Mouse (Mus musculus): ENCODE results near the gene Prr15l.

The Prr15l gene

GRCm38 (mm10) chr11:96919003-96919402, 8.9 kb upstream of the Prr15l start:
- CTCF ChIA-PET: interaction anchor here (0.5 to 0.6 kb wide), 2 partner anchors 84 to 122 kb away, joined by 3 read pairs; partner anchors contain the start of gene Lrrc46

DNA sequence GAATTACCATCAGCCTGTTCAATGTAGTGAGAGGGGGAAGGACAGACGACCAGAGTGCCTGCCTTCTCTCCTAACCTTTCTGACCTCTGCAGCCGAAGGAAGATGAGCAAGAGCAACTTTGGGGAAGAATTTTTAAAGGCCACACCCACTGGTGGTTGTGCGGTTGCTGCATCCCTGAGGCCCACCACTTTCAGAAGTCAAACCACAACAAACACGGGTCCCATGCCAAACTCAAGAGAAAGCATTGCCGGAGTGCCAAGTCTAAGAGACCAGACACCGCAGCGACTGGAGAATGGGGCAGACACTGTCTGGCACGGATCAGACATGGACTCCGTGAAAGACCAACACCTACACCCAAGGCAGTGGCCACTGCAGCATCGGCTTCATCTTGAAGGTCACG, 3.0 kb upstream of the Prr15l start:
- CTCF ChIA-PET: interaction anchor here (1.0 kb wide), 1 partner anchor 74 kb away, joined by 3 read pairs; no protein-coding TSS in a partner anchor

DNA sequence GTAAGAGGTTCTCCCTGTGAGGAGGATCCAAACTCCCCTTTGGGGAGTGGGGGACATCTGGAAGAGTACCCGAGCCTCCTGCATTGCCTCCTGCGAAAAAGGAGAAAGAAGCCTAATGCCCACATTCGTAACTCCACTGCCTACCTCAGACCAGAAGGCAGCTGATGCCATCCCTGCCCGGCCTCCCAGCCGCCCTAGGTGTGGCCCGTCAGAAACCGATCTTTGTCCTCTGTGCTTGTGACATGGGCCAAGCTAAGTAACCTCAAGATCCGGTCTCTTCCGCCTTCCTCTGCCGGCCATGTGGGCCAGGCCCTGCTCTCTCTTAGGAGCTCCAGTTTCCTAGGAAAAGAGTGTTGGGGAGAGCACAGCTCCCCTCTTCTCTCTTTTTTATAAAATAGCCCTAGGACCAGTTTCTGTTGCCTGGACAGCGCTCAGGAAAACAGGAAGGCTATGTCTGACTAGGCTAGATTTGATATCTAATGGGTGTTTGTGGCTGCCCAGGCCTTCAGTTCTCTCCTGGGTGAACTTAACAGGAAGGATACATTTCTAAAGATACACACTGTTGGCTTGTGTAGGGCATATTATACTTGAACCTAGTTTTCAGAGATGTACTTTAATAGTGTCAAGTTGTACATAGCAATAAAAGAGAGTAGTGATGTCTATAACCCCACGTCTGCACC, 2.3 kb upstream of the Prr15l start:
- CTCF ChIA-PET: interaction anchor here (1.0 kb wide), 1 partner anchor 75 kb away, joined by 3 read pairs; no protein-coding TSS in a partner anchor

DNA sequence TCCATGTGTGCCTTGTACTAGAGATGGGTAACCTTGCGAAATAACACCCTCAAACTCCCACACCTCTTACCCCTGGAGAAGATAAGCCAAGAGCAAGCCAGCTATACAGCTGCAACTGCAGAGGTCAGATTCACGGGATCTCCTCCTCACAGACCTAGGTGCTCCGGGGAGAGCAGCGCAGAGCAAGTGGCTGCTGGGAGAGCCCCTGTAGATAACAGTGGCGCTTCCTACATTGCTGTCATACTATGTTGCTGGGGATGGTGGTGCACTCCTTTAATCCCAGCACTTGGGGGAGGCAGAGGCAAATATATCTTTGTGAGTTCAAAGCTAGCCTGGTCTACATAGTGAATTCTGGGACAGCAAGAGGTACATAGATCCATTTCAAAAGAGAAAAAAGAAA, 1.3 kb upstream of the Prr15l start:
- CTCF ChIA-PET: no interaction called here

- CTCF ChIA-PET: no interaction called here
These were observed 787 bp downstream of the Prr15l start for GRCm38 (mm10) chr11:96928691-96929090.

- CTCF ChIA-PET: interaction anchor here (0.6 kb wide), 1 partner anchor 641 kb away, joined by 7 read pairs; no protein-coding TSS in a partner anchor
These were observed 1.3 kb downstream of the Prr15l start for GRCm38 (mm10) chr11:96929096-96929765.

- CTCF ChIA-PET: interaction anchor here (0.6 kb wide), 1 partner anchor 641 kb away, joined by 7 read pairs; no protein-coding TSS in a partner anchor
These were observed 1.9 kb downstream of the Prr15l start for GRCm38 (mm10) chr11:96929766-96930331.

DNA sequence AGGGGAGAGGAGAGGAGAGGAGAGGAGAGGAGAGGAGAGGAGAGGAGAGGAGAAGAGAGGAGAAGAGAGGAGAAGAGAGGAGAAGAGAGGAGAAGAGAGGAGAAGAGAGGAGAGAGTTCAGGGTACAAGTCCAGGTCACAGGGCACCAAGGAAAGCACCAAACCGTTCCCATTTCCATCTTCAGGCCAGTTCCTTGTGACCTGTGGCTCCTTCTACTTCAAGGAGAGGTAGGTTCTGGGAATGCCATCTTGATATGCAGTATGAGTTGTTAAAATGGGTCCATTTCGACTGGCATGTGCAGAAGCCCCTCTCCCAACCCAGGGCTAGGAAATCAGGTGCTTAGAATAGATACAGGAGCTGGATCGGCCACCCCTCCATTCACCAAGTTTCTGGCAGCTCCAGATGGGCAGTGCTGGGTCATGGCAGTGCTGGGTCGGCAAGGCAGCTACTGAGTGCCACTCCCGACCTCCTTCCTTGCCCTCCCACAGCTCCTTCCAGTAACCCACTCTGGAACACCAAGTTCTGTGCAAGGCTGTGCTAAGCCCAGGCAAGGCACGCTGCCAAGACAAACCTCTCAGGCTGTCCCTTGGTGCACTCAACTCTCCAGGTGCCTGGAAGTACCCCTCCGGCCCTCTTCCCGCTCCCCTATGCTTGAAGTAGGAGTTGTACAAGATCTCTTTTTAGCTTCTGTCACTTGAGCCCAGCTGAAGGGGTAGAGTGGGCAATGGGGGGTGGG, 3.6 kb downstream of the Prr15l start:
- CTCF ChIA-PET: no interaction called here

DNA sequence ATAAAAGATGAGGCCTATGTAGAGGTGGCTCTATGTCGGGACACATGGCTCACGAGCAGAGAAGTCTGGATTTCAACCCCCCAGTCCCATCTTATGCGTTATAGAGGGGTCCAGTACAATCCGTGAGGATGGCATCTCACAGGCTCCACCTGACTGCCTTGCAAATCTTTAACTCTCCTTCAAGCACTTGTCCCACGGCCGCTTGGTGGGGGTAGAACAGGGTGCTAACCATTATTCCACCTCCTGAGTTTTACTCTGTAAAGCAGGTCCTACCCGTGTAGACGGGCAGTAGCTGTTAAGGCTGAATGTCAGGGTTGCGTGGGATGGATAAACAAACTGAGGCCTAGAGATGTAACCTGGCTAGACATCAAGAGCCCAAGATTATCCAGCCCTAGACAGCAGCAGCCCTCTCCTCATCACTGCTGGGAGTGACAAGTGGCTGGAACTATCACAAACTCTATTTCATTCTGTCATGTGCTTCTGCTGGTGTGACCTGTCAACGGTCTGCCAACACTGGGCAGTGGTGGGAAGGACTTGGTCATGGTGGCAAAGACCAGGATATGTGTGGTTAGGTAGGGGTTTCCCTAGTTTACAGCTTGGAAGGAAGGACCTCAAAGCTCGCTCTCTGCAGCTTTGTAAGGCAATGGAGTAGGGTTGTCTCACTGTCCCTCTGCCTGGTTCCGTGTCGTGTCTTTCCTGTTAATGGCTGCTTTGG, 5.8 kb downstream of the Prr15l start:
- CTCF ChIA-PET: interaction anchor here (0.6 kb wide), 1 partner anchor 396 kb away, joined by 4 read pairs; no protein-coding TSS in a partner anchor

DNA sequence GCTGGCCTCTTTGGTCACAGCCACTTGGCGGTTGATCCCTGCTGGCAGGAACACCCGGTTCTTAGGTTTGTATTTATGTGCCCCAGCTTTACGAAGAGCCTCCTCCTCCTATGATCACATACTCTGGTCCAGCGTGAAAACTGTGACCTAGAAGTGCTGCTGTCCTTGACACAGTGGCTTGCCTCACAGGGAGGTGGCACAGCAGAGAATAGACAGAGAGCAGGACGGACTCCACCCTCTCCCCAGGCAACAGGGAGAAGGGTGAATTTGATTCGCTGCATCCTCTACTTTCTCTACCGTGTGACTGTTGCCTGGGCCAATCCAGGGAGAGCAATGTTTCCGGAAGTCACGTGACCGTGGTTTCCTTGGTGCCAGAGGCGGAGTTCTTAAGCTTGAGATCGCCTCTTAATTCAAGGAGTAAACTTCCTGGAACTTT, 7.0 kb downstream of the Prr15l start:
- CTCF ChIA-PET: interaction anchor here (0.5 kb wide), 1 partner anchor 38 kb away, joined by 3 read pairs; no protein-coding TSS in a partner anchor

DNA sequence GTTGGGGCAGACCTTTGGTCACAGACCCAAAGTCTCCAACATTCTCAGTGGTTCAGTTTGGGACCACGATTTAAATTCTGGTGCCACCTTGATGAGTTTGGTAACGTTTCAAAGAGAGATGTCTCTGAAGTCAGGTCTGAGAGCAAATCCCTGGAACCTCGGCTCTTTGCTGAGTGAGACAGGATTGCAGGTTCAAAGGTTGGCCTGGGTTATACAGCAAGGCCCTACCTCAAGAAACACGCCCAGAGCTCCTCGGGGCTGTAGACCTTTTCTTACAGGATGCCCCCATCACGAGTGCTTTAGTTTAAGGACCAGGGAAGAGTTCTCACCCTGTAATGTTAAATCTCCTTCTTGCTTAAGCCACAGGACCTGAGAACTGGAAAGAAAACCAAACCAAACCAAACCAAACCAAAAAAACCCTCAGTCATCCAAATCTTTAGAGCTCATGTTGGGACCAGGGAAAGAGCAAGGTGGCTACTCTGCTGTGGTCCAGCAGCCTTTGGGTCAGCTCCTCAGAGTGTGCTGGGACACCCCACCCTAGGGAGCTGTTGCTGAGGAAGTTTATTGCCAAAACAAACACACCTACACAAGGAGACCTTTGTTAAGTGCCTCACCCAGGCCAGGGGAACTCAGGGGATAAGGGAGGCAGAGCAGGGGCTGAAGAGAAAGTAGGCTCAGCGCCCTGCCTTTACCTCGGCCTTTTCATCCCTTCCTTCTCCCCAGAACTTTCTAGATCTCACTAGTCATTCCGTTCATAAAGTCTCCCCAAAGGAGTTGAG, 8.2 kb downstream of the Prr15l start:
- CTCF ChIA-PET: no interaction called here

- CTCF ChIA-PET: no interaction called here
These were observed 9.9 kb downstream of the Prr15l start for GRCm38 (mm10) chr11:96937549-96938425.

DNA sequence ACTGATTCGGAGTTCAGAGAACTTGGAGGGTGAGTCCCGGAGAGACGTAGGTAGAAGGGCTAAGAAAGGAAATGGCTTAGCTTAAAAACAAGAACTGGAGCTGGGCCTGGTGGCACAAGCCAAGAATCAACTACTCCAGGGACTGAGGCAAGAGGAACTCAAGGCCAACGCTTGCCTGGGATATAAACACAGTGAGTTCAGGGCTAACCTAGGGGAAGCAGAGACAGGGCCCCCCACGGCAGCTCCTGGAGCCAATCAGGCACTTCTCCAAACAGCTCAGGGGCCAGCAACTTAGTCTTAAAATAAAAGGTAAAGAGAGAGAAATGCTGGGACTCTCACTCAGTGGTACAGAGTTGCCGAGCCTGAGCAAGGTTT, 10.5 kb downstream of the Prr15l start:
- CTCF ChIA-PET: no interaction called here

DNA sequence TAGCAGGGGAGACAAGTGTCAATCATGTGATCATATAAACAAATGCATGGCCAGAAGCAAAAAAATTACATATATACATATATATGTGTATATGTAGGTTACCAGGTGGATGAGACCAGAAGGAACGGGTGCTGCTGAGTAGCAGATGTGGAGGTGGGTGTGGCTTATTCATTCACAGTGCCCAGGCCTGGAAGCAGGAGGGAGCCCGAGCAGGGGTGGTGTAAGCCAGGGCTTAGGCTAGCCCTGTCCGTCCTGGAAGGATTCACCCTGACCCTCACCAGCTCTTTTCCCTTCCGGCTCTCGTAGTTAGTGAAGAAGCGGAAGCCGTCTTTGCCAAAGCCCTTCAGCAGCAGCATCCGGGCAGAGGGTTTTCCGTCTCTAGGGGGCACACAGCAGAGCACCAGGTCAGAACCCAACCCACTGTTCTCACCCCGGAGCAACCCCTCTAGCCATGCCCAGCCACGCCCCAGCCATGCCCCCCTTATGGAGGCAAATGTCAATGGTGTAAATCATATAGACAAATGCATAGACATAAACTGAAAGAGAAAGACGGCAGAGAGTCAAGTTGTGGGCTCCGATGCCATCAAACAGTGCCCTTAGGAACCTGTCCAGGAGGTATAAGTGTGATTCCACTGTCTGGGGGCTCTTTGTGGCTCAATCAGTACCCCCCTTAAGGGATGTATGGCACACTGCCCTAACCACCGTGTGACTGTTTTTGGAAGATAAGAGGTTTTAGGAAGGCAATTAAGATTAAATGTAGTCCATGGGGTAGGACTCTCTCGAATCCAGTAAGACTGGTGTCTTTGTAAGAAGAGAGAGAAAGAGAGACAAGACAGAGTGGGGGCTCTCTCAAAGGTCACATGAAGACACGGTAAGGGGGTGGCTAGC, 12.9 kb downstream of the Prr15l start:
- CTCF ChIA-PET: no interaction called here

- CTCF ChIA-PET: interaction anchor here (0.6 kb wide), 1 partner anchor 31 kb away, joined by 4 read pairs; no protein-coding TSS in a partner anchor
These were observed 14.2 kb downstream of the Prr15l start for GRCm38 (mm10) chr11:96941989-96942590.

DNA sequence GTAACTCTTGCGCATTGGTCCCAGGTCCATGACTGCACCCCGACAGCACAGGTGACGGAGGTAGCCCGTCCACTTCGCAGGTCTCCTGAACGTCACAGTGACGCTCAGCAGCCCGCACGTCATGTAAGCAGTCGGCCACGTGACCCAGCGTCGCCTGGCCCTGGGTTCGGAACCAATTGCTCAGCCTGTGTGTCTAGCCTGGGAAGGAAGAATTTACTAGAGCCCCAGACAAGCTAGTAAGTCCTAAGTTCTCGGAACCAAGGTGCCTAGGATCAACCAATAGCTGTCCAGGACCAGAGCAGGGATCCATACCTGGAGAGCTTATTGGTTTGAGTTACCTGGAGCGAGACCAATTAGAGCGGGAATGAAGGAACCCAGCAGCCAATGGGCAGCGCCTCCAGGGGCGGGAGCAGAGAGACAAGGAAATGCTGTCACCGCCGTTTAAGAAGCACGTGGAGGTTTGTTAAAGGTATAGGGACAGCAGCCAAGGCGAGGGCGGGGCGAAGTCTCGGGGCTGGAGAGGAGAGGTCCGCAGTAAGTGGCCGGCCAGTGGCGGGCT, 15.9 kb downstream of the Prr15l start, which contains the start of gene Pnpo:
TSS of gene Pnpo (minus strand) at position 241 of the 559 bp plus-strand sequence.
- CTCF ChIA-PET: no interaction called here

DNA sequence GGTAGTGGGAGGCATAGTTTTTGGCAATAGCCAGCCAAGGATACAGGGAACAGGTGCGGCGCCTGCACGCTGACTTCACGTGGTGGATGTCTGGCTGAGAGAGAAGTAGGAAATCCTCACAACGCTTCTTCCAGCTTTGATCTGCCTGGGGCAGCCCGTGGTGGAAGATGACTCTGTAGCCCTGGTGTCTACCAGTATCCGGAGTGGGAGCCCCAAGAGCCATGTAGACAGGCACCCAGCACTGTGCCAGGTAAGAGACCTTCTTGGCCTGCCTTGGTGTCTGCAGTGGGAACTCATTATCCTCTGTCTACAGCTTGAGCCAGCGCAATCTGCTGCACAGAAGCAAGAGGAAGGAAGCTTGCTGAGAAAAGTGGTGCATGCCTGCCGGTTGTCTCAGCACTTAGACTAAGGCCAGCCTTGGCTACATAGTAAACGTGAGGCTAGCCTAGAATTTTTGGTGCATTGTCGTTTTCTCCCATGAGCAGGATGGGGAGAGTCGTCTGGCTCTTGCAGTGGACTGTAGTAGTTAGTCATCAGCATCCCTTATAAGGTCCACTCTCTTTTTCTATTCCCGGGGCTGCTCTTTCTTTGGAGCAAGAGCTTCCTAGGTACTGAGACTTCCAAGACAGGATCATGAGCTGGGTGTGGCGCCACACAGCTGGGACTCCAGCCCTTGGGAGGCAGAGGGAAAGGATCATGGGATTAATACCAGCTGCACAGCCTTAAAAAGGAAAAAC, 17.1 kb downstream of the Prr15l start:
- CTCF ChIA-PET: interaction anchor here (0.5 to 0.7 kb wide), 2 partner anchors 127 to 1196 kb away, joined by 3 to 5 read pairs; no protein-coding TSS in a partner anchor
